Mouse (Mus musculus): ENCODE measurements around the gene Tns3.
A peak's percentile ranks its signal among the peaks of the same experiment; 100 is the strongest.

Tns3 gene

DNA sequence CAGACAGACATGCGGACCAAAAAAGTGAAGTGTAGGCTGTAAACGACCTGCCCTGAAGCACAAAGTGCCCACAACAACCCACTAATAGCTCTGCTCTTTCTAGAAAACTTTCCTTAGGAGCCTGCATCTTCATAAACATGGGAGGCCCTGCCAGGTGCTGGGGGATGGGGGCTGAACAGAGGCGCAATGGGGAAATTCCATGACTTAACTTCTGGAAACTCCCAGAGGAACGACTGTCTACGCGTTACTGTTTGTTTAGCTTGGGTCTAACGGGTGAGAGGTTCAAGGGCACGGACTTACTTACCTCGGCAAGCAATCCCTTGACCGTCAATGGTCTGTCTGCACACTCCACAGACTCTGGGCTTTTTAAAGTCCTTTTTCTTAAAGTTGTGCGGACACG lies 48.9 kb downstream of the Tns3 start:
- no peak for DNase-seq

- DNase-seq = no peak
Observed at GRCm38 (mm10) chr11:8610456-8610855, 53.9 kb downstream of the Tns3 start.

DNA sequence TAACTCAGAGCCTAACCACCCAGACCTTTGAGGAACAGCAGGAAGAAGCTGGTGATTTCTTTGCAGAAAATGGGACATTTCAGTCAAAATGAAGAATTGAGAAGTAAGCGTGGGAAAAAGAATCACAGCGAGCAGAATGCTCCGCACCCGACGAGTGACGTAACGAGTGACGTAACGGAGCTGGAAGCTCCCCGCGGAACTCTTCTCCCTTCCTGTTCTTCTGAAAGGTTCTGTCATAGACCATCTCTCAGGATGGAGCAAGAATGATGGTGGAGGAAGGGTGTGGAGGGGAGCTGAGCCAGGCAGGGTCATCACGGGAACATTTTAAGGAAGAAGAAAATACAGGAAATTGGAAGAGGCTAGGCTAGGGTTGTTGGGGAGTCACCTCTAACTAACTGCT lies 54.5 kb downstream of the Tns3 start:
- DNase-seq = no peak

DNA sequence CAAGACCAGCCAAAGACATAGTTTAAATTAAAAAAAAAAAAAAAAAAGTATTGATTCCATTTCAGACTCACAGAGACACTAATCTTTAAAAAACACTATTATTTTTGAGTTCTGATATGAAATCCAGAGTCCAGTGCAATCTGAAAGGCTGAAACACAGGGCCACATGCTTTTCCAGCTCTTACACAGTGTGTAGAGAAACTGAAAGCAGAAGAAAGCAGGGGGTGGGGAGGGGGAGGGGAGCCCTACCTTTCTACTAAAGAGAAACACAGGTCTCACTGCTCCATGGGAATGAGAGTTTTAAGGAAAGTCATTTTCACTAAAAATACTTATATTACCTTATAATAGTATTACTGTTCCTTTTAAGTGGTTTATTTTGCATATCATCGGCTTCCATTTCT lies 57.2 kb downstream of the Tns3 start:
- DNase-seq = no peak

- DNase-seq = no peak
Observed at GRCm38 (mm10) chr11:8604789-8605569, 59.4 kb downstream of the Tns3 start.

DNA sequence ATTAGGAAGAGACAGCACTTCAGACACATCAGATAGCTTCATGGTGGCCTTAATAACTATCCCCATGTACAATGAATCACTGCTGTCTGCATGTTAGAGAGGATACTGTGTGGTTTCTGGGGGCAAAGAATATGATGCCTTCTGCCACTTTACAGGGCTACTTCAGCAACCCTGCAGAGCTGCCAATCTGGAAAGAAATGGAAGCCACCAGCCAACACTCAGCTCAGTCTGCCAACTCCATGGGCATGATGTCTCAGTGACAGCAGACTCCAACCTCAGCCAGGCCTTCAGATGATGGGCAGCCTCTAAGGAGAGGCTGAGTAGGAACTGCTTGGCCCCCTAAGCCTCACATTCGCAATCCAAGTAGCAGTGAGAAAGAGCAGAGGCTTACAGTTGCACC lies 61.7 kb downstream of the Tns3 start:
- DNase-seq = no peak

GRCm38 (mm10) chr11:8601411-8601821 lies 62.9 kb downstream of the Tns3 start:
- DNase-seq = no peak

- no peak for DNase-seq
Observed at GRCm38 (mm10) chr11:8595642-8596041, 68.7 kb downstream of the Tns3 start.

DNA sequence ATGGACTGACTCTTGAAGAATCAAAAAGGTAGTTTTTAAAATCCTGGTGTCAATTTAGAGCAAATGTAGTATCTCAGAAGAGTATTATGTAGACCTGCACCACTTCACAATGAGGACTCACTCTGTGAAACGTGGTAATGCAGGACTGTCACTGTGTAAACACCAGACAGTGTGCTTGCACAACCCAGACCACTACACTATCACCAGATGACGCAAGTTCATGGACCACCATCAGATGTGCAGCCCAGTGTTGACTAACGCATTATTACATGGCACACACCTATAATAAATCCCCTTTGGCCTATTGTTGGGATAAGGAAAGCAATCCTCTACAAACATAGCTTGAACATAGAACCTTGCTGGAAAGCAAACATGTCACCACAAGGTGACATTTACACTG lies 71.2 kb downstream of the Tns3 start:
- no peak for DNase-seq

- peak; percentile 47 for DNase-seq
Observed at GRCm38 (mm10) chr11:8591271-8591670, 73.1 kb downstream of the Tns3 start.

DNA sequence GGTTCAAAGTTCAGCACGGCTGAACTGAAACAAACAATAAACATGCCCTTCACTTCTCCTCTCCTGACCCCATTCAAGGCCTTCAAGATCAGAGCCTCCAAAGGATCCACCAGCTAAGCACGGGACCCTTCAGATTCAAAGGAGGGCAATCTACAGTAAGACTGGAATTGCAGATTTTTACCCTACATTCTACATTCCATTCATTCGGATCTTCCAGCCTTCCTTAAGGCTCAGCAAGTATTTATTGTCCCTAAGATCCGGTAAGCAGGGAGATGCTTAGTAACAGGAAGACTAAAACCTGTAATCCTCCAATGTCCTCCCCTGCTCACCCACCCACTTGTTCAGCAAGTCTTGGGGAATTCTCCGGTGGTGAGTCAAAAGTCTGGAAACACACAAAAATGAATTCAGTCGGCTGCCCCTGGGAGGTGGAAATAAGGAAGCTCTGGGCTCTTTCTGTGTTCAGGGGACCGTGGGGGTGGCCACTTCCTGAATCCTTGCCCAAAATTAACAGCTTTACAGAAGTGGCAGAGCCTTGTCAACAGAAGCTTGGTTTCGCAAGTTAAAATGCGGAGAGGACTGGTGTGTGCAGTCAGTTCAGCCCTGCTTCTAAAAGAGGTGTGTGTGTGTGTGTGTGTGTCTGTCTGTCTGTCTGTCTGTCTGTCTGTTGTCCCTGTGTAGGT lies 75.0 kb downstream of the Tns3 start:
- DNase-seq = peak; percentile 77

DNA sequence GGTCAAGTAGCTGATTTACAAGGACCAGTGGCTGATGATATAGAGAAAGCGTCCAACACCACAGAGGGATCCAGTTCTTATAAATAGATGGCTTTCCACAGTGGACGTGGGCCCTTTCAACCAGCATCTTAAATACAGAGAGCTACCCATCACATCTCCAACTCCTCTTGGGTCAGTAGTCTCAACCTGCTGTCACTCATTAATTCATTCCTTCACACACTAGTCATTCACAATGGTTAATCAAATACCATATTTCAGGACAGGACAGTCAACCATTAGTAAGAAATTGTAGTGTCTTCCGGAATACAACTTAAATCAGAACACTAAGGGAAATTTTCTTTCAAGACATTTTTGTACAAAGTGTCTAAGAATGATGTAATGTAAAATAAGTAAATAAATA lies 76.4 kb downstream of the Tns3 start:
- DNase-seq = no peak

DNA sequence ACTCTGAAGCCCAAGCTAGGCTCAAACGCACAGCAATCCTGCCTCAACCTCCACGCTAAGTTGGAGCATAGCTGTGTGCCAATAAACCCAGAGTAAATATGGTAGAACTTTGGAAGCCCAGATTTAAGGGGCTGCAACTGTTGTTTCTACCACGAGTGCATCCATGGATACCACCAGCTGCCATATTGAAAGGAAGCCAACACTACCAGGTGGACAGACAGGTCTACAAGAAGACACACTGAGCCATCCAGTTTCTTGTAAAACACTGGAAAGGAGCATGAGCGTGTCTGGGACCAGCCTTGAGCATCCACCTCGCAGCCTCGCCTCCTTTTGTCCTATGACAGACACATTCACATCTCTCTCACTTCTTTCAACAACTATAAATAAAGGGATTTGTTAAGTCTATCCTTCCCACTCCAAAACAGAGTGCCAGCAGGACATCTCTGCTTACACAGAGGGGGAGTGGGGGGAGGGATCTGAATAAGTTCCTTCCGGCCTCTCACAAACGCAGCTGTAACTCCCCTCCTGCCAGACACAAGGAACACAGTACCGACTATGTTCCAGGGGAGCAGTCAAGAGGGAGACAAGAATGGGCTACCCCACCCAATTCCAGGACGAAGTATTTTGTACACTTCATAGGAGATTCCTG lies 77.2 kb downstream of the Tns3 start:
- peak; percentile 21 for DNase-seq

DNA sequence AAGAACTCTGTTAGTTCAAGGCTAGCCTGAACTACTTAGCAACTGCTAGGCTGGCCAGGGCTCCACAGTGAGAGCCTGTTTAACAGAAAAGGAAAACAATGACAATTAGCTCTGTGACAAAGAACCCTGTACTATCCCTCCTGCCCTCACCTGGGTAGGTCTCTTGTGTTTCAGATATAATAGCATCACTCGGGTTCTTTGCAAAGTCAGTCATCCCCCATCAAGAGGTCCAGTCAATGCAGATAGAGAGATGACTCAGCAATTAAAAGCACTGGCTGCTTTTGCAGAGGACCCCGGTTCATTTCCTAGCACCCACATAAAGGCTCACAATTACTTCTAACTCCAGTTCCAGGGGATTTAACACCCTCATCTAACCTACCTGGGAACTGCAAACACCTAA lies 78.0 kb downstream of the Tns3 start:
- DNase-seq = no peak

GRCm38 (mm10) chr11:8585686-8586085 lies 78.6 kb downstream of the Tns3 start:
- no peak for DNase-seq

DNA sequence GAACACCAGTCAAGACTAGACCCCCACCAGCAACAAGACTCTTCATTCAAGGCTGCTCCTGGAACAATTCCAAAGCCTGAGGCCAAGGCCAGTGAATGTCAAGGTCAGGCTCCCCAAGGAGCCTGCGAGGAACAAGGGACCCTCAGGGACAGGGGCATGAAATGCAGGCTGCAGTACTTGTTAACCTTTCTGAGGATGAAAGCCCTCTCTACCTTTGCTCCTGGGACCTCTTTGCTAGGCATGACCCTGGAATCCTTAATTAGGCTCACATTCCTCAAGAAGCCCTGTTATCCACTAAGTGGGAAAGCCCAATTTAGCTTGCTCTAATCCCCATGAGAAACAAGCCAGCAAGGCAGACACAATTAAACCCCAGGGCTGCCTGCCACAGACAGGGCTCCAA lies 79.4 kb downstream of the Tns3 start:
- no peak for DNase-seq

- no peak for DNase-seq
Observed at GRCm38 (mm10) chr11:8584307-8584706, 80.0 kb downstream of the Tns3 start.

DNA sequence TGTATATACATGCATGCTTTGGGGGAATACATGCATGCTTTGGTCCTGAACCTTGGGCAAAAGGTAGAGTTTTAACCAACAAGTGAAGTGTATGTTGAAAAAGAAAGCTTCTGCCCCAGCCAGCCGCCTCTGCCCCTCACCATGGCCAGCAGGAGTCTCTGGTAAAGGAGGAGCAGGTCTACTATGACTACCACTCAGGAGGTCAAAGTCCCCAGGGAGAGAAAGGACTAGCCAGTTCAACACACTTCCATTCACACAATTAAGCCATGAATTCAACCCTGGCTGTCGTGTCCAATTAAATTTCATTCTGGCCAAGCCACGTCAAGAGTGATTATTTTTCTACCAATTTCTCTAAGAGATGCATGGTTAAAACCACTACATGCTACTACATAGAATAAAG lies 81.2 kb downstream of the Tns3 start:
- DNase-seq = no peak

GRCm38 (mm10) chr11:8582101-8582920 lies 82.0 kb downstream of the Tns3 start:
- peak; percentile 65 for DNase-seq

DNA sequence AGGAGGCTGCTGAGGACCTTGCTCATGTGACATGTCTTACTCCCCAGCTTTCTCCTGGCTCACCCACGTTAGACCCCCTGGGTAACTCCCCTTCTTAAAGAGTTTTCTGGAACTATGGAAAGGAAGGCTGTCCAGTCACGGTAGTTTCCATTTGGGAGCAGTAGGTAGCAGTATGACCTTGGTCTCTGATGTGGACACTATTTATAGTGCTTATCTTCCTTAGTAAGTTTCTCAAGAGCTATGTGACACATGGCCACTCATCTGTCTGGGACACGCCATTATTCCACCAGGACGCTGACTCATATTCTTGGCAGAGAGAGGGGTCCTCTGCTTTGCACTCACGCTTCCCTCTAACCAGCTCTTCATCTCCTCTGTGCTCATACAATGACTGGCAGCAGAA lies 84.5 kb downstream of the Tns3 start:
- peak; percentile 69 for DNase-seq

- DNase-seq = no peak
Observed at GRCm38 (mm10) chr11:8575217-8576180, 88.8 kb downstream of the Tns3 start.

DNA sequence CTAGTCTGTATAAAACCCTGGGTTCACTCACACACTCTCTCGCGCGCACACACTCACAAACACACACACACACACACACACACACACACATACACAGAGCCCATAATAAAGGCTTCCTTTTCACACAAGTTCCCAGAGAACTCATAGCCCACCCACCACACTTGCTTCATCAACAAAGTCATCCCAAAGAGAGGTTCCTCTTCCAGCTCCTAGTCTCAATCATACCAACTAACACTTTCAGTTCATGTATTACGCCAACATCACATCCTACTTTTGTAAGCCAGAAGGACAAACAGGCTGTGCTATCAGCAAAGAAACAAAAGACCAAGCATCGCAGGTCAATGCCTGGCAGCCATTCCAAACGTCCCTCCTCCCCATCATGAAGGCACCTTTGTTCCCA lies 89.8 kb downstream of the Tns3 start:
- DNase-seq = peak; percentile 13
